Mouse (Mus musculus) heart, embryonic 13.5 days (tissue): ENCODE results near the gene Slc29a2. TPM values are rescaled to one million over a fixed set of nuclear protein-coding genes. Genes with fewer than 3 reads are reported as not detected.

Experiments
- ATAC-seq: fragments of 200-750 bp; cut with Nextera tagmentation; 2 replicates; pipeline ENCODE4 v1.8.0; 2017; ENCODE audit warnings: moderate TSS enrichment; ENCODE audit not compliant: insufficient number of reproducible peaks, low FRiP score, low TSS enrichment; ENCODE audit errors: extremely low read depth
- H3K27ac ChIP-seq: fragments of 300-500 bp; sonication (generic); replicated peaks from 2 replicates; pipeline ENCODE4 v1.5.1; 2015; ENCODE audit warnings: moderate library complexity, mild to moderate bottlenecking, inconsistent platforms
- H3K27me3 ChIP-seq: fragments of 300-500 bp; sonication (generic); replicated peaks from 2 replicates; pipeline ENCODE4 v1.6.1; 2015; ENCODE audit warnings: mild to moderate bottlenecking, inconsistent platforms
- H3K36me3 ChIP-seq: fragments of 300-500 bp; sonication (generic); 2 replicates; pipeline ENCODE4 v1.6.1; 2015; ENCODE audit warnings: mild to moderate bottlenecking, inconsistent platforms
- H3K4me1 ChIP-seq: fragments of 300-500 bp; sonication (generic); 2 replicates; pipeline ENCODE4 v1.6.1; 2015; ENCODE audit warnings: inconsistent platforms
- H3K4me2 ChIP-seq: fragments of 300-500 bp; sonication (generic); 2 replicates; pipeline ENCODE4 v1.6.1; 2015; ENCODE audit warnings: inconsistent platforms, mild to moderate bottlenecking, moderate library complexity
- H3K4me3 ChIP-seq: fragments of 300-500 bp; sonication (generic); 2 replicates; pipeline ENCODE4 v1.5.1; 2015; ENCODE audit warnings: moderate library complexity, mild to moderate bottlenecking, inconsistent platforms
- H3K9ac ChIP-seq: fragments of 300-500 bp; sonication (generic); 2 replicates; pipeline ENCODE4 v1.6.1; 2015; ENCODE audit warnings: inconsistent platforms, mild to moderate bottlenecking, moderate library complexity
- H3K9me3 ChIP-seq: fragments of 300-500 bp; sonication (generic); 2 replicates; pipeline ENCODE4 v1.6.1; 2016; ENCODE audit warnings: inconsistent platforms
- WGBS: fragments of 180-500 bp; shearing (Covaris S2); methylation state at CpG from one replicate; pipeline ENCODE4 v1.1.7; 2015; ENCODE audit warnings: mixed read lengths; 5-methylcytosine and 5-hydroxymethylcytosine counted together
- polyA plus RNA-seq: library from polyadenylated mRNA; unstranded; fragments of >200 nt; fragmentation: Nextera tagmentation; extraction: Ambion mirVana; gene quantifications from 2 replicates; pipeline ENCODE4 v1.2.1, GENCODE M21; 2015

Gene Slc29a2
- polyA plus RNA-seq, 1 experiment from 2014 or later = 8.5 TPM

- H3K36me3 ChIP-seq = peaks cover 42% of the 10 kb centered on the region
- peaks cover 34% of the 10 kb centered on the region for H3K4me1 ChIP-seq
- 12% methylated on average over 14 of the region's 14 CpGs for WGBS
- H3K27me3 ChIP-seq = peaks cover 41% of the 10 kb centered on the region
- no peak for ATAC-seq
- H3K4me3 ChIP-seq = peak within 1 kb of the TSS; percentile 48
- H3K9ac ChIP-seq = peak within 1 kb of the TSS; percentile 72
- H3K9me3 ChIP-seq = no peaks in the 10 kb centered on the region
- peak within 1 kb of the TSS; percentile 70 for H3K27ac ChIP-seq
- H3K4me2 ChIP-seq = peak within 1 kb of the TSS; percentile 71
Measured at GRCm38 (mm10) chr19:5050047-5050905, 26.6 kb downstream of the Slc29a2 start, which contains the start of gene Rin1. TSS of gene Rin1 (plus strand) at chr19:5050481.

- Histone ChIP-seq H3K4me1 (peaks cover 34% of the 10 kb centered on the region), H3K4me3 (peak overlapping the region; percentile 48), H3K36me3 (peaks cover 40% of the 10 kb centered on the region), H3K27me3 (peaks cover 45% of the 10 kb centered on the region), H3K9ac (peak overlapping the region; percentile 72), H3K27ac (peak overlapping the region; percentile 70), H3K4me2 (peak overlapping the region; percentile 71), H3K9me3 (no peaks in the 10 kb centered on the region)
- ATAC-seq = no peak; the same call in 1 of the 2 replicates
- WGBS = 7% methylated on average over 17 of the region's 17 CpGs
Measured at GRCm38 (mm10) chr19:5051031-5051430, 27.4 kb downstream of the Slc29a2 start.

GRCm38 (mm10) chr19:5051515-5051914 is 27.9 kb downstream of the Slc29a2 start:
- H3K36me3 ChIP-seq = peaks cover 35% of the 10 kb centered on the region
- peaks cover 45% of the 10 kb centered on the region for H3K27me3 ChIP-seq
- peak overlapping the region; percentile 48 for H3K4me3 ChIP-seq
- H3K4me2 ChIP-seq = peak overlapping the region; percentile 71
- H3K9ac ChIP-seq = peak overlapping the region; percentile 72
- no peak for ATAC-seq
- 58% methylated on average over 3 of the region's 3 CpGs for WGBS
- H3K4me1 ChIP-seq = peaks cover 37% of the 10 kb centered on the region
- no peaks in the 10 kb centered on the region for H3K9me3 ChIP-seq
- peak overlapping the region; percentile 70; the same call in 1 of the 2 replicates for H3K27ac ChIP-seq

- Histone ChIP-seq H3K27me3 (peaks cover 45% of the 10 kb centered on the region), H3K9ac (peak overlapping the region; percentile 72), H3K4me2 (peak overlapping the region; percentile 71), H3K4me3 (peak overlapping the region; percentile 48), H3K36me3 (peaks cover 27% of the 10 kb centered on the region), H3K4me1 (peaks cover 39% of the 10 kb centered on the region), H3K27ac (no peak overlapping the region; the same call in 1 of the 2 replicates), H3K9me3 (no peaks in the 10 kb centered on the region)
- 24% methylated on average over 25 of the region's 25 CpGs for WGBS
- no peak for ATAC-seq
Measured at GRCm38 (mm10) chr19:5052166-5052822, 28.6 kb downstream of the Slc29a2 start.

GRCm38 (mm10) chr19:5052853-5053252 is 29.2 kb downstream of the Slc29a2 start:
- H3K27ac ChIP-seq = no peak overlapping the region
- peaks cover 21% of the 10 kb centered on the region for H3K36me3 ChIP-seq
- H3K4me2 ChIP-seq = peak overlapping the region; percentile 71
- H3K9me3 ChIP-seq = no peaks in the 10 kb centered on the region
- no peak overlapping the region for H3K4me3 ChIP-seq
- ATAC-seq = no peak
- no peak overlapping the region for H3K9ac ChIP-seq
- WGBS = 56% methylated on average over 17 of the region's 17 CpGs
- peaks cover 41% of the 10 kb centered on the region for H3K4me1 ChIP-seq
- H3K27me3 ChIP-seq = peaks cover 45% of the 10 kb centered on the region

GRCm38 (mm10) chr19:5053909-5054308 is 30.2 kb downstream of the Slc29a2 start:
- no peak overlapping the region for H3K4me2 ChIP-seq
- H3K36me3 ChIP-seq = peaks cover 11% of the 10 kb centered on the region
- H3K27me3 ChIP-seq = peaks cover 45% of the 10 kb centered on the region
- H3K4me1 ChIP-seq = peaks cover 52% of the 10 kb centered on the region
- 29% methylated on average over 9 of the region's 9 CpGs for WGBS
- no peaks in the 10 kb centered on the region for H3K9me3 ChIP-seq
- no peak overlapping the region for H3K27ac ChIP-seq
- no peak overlapping the region for H3K4me3 ChIP-seq
- ATAC-seq = no peak
- H3K9ac ChIP-seq = no peak overlapping the region

GRCm38 (mm10) chr19:5056251-5056650 is 32.6 kb downstream of the Slc29a2 start:
- Histone ChIP-seq H3K4me1 (peaks cover 59% of the 10 kb centered on the region), H3K36me3 (peaks cover 5% of the 10 kb centered on the region; the same call in 1 of the 2 replicates), H3K27ac (no peak overlapping the region), H3K4me3 (no peak overlapping the region), H3K27me3 (peaks cover 39% of the 10 kb centered on the region), H3K9ac (no peak overlapping the region), H3K4me2 (no peak overlapping the region), H3K9me3 (no peaks in the 10 kb centered on the region)
- 13% methylated on average over 6 of the region's 6 CpGs for WGBS
- no peak for ATAC-seq

GRCm38 (mm10) chr19:5057876-5058775 is 34.5 kb downstream of the Slc29a2 start:
- H3K4me3 ChIP-seq = no peak overlapping the region
- WGBS = 21% methylated on average over 16 of the region's 16 CpGs
- peak overlapping the region; percentile 58; the same call in 1 of the 2 replicates for H3K9ac ChIP-seq
- no peak overlapping the region for H3K4me2 ChIP-seq
- no peak for ATAC-seq
- peaks cover 44% of the 10 kb centered on the region for H3K4me1 ChIP-seq
- H3K27ac ChIP-seq = peak overlapping the region; percentile 66
- H3K9me3 ChIP-seq = no peaks in the 10 kb centered on the region
- peaks cover 5% of the 10 kb centered on the region; the same call in 1 of the 2 replicates for H3K36me3 ChIP-seq
- H3K27me3 ChIP-seq = peaks cover 20% of the 10 kb centered on the region

GRCm38 (mm10) chr19:5058801-5059771 is 35.4 kb downstream of the Slc29a2 start:
- H3K4me1 ChIP-seq = peaks cover 44% of the 10 kb centered on the region

More at GRCm38 (mm10) chr19:5058801-5059771, 35.4 kb downstream of the Slc29a2 start:
- Histone ChIP-seq H3K27me3 (peaks cover 12% of the 10 kb centered on the region; the same call in 1 of the 2 replicates), H3K9ac (peak overlapping the region; percentile 58), H3K9me3 (no peaks in the 10 kb centered on the region), H3K4me3 (no peak overlapping the region), H3K27ac (peak overlapping the region; percentile 66), H3K4me2 (0 out of 2 replicates have a peak overlapping the region, but pooled peaks have one; percentile 18), H3K36me3 (0 out of 2 replicates have a peak, but pooled peaks cover 5% of the 10 kb centered on the region)
- no peak for ATAC-seq
- 15% methylated on average over 10 of the region's 10 CpGs for WGBS
